Mouse (Mus musculus) lung, adult 2 months (tissue): ENCODE results near the gene Pgs1. TPM values are rescaled to one million over a fixed set of nuclear protein-coding genes. Genes with fewer than 3 reads are reported as not detected.

Source experiments
- DNase-seq: peaks from one replicate; pipeline ENCODE4 v3.0.0; 2022
- H3K4me1 ChIP-seq: fragments of 200-500 bp; 2 replicates; pipeline ENCODE4 v1.6.1; 2011; ENCODE audit warnings: low read length; ENCODE audit not compliant: control insufficient read depth, insufficient read depth
- H3K4me3 ChIP-seq: fragments of 200-500 bp; replicated peaks from 2 replicates; pipeline ENCODE3; 2011; ENCODE audit warnings: low read depth, mild to moderate bottlenecking, control low read depth, low read length; ENCODE audit errors: extremely low read depth
- CTCF ChIP-seq: fragments of 200-500 bp; IDR thresholded peaks from 2 replicates; pipeline ENCODE4 v1.5.1; 2011; ENCODE audit warnings: mild to moderate bottlenecking, low read length, control low read depth; ENCODE audit not compliant: insufficient read depth
- POLR2A ChIP-seq: fragments of 200-500 bp; IDR thresholded peaks from 2 replicates; pipeline ENCODE4 v1.6.1; 2011; ENCODE audit warnings: low read depth, mild to moderate bottlenecking, control low read depth, low read length, borderline replicate concordance; ENCODE audit errors: extremely low read depth
- WGBS: fragments of 180-500 bp; shearing (Covaris S2); methylation state at CpG from one replicate; pipeline ENCODE4 v1.1.7; 2018; 5-methylcytosine and 5-hydroxymethylcytosine counted together
- polyA plus RNA-seq: library from polyadenylated mRNA; depleted of rRNA; stranded (reverse); fragments of >200 nt; gene quantifications from 2 replicates; pipeline ENCODE4 v1.2.3, GENCODE M21; 2012

The Pgs1 gene
- polyA plus RNA-seq, 1 experiment = 83.2 TPM

DNA sequence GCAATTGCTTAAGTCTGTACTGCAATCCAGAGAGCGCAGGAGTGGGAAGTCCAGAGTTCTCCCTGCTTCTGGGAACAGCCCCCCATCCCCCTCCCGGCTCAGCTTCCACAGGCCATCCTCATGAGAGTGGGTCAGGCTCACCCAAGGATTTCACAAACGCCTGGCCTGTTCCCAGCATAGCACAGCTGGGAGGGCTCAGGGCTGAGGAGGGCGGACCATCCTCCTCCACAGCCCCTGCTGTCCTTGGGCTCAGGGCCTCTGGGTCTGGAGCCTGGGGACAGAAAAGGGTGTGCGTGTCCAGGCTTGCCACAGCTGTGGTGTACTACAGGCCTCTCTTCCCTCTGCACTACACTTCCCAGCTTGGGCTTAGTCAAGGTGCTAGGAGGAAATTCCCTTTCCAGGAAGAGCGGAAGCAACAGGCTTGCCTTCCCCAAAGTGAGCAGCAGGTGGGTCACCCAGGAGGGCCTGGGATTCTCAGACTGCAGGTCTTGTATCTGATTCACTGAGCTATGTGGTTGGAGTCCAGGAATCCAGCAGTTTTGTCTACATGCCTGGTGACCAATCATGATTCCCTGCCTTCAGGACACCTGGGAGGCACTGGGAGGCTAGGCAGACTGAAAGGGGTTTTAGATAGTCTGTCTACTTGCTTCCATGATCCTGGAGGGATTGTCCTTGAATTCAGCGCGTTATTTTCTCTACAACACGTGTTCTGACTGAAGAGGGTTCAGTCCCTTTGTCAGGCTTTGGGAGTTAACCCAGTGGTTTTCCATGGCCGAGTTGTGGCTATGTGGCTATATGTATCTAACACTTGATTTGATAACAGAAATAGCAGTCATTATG lies 23.6 kb upstream of the Pgs1 start:
- 33% methylated on average over 10 of the region's 10 CpGs for WGBS

DNA sequence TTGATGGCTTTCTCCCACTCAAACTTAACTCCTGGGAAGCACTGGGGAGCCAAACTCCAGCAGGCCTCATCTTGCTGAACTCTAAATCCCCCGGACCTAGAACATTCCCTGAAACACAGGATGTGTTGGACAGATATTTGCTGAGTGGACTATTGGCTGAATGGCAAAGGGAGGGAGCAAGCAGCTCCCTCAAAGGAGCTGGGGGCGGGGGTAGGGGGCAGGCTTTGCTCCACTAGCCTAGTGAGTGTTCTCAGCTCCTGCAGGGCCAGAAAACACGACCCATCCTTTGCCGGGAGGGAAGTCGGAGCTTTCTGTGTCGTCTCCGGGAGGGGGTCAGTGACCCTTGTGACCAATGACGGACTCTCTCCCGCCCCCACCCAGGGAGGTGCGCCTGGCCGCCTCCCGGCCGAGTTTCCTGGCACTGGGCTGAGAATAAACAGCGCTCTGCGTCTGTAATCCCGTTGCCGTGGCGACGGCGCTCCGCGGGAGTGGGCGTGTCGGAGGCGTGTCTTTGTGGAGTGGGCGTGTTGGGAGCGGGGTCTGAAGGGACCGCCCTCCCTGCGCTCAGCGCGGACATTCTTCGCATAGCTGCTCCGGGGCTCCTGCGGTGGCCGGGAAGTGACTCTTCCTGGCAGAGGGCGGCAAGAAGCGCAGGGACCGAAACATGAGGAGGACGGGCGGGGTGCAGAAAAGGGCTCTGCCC lies 22.9 kb upstream of the Pgs1 start:
- no peak for TF ChIP-seq CTCF
- TF ChIP-seq POLR2A = peak; percentile 73; the same call in 1 of the 2 replicates
- peak; percentile 100 for DNase-seq
- WGBS = under 1% methylated on average over 40 of the region's 40 CpGs
- Histone ChIP-seq H3K4me1 (peaks cover 49% of the 10 kb centered on the region), H3K4me3 (peak overlapping the region; percentile 42)

More for the DNA sequence above, 23.6 kb upstream of the Pgs1 start:
- peaks cover 52% of the 10 kb centered on the region for H3K4me1 ChIP-seq
- TF ChIP-seq CTCF (no peak), POLR2A (no peak)
- H3K4me3 ChIP-seq = no peak overlapping the region
- DNase-seq = peak; percentile 73

DNA sequence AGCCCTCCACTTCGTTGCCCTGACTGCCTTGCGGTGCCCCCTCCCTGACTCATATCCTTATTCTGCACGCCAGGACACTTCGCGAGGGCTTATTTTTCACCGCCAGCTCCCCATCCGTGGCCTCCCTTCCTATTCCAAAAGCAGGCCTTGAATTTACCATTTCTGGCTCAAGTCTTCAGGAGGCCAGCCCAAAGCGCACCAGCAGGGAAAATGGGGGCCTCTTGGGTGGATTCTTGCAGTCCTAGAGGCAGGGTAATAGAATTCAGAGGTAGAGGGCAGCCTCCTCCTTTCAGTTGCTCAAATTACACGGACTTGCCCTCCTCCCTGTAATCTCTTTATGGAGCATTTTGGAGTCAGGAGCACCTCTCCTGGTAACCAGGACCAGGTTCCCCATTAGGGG lies 22.2 kb upstream of the Pgs1 start:
- no peak for DNase-seq
- no peak for TF ChIP-seq POLR2A
- no peak for TF ChIP-seq CTCF
- H3K4me3 ChIP-seq = peak overlapping the region; percentile 42
- WGBS = 7% methylated on average over 9 of the region's 9 CpGs
- peaks cover 46% of the 10 kb centered on the region for H3K4me1 ChIP-seq

DNA sequence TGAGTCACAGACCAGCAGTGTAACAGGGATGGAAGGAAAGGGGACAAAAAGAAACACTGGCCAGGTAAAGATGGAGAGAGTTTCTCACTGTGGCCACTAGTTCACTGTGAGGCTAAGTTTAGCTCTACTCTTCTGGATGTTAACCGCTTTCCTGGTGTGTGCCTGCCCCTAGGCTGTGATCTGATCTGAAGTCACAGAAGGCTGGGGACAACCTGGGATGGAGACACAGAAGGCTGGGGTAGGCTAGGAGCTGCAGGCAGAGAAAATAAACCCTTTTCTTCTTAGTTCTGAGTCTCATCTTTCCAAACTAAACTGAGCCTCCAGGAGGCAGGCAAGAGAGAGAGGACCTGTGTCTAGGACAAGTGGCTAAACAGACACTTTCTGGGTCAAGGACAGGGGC lies 21.8 kb upstream of the Pgs1 start:
- no peak for TF ChIP-seq CTCF
- no peak for TF ChIP-seq POLR2A
- DNase-seq = no peak
- Histone ChIP-seq H3K4me3 (no peak overlapping the region), H3K4me1 (peaks cover 46% of the 10 kb centered on the region)
- 55% methylated on average over 1 of the region's 1 CpGs for whole genome bisulfite sequencing

DNA sequence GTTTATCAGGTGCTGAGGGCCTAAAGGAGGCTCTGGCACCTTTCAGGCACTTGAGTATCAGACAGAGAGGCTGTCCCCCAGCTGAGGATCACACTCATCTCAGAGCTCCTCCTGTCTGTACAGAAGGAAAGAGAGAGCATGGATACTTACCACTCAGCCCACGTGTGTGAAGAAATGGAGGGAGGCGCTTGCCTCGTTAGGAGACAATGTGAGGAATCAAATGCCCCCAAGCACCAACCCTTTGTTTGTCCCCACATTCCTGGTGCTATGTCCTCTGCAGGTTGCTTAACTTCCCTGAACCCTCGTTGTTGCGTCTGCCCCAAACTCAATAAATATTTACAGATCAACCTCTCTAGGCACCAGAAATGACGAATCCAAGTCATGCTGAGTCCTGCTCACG lies 21.0 kb upstream of the Pgs1 start:
- peaks cover 43% of the 10 kb centered on the region for H3K4me1 ChIP-seq
- WGBS = 42% methylated on average over 7 of the region's 7 CpGs

DNA sequence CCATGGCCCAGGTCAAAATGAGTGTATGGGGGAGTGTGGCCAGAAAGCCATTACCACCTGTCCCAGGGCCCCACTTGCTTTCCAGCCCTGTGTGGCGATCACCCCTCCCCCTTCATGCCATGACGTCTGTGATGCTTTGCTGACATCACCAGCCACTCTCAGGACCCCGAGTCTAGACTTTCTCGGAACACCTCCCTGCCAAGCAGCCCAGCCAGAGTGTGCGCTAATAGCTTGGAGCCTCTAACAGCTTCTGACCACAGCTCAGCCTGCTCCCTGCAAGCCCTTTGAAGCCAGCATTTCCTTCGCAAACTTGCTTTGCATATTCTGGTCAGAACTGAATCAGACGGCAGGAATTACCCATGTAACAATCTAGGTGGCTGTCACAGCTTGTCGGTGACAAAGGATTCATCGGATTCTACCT lies 20.5 kb upstream of the Pgs1 start:
- 41% methylated on average over 9 of the region's 9 CpGs for WGBS
- no peak for DNase-seq
- H3K4me3 ChIP-seq = no peak overlapping the region
- TF ChIP-seq POLR2A (0 out of 2 replicates have a peak, but pooled peaks have one; percentile 31), CTCF (no peak)
- peaks cover 41% of the 10 kb centered on the region for H3K4me1 ChIP-seq

More for the DNA sequence above, 21.0 kb upstream of the Pgs1 start:
- TF ChIP-seq CTCF (no peak), POLR2A (no peak)
- H3K4me3 ChIP-seq = no peak overlapping the region
- no peak for DNase-seq

DNA sequence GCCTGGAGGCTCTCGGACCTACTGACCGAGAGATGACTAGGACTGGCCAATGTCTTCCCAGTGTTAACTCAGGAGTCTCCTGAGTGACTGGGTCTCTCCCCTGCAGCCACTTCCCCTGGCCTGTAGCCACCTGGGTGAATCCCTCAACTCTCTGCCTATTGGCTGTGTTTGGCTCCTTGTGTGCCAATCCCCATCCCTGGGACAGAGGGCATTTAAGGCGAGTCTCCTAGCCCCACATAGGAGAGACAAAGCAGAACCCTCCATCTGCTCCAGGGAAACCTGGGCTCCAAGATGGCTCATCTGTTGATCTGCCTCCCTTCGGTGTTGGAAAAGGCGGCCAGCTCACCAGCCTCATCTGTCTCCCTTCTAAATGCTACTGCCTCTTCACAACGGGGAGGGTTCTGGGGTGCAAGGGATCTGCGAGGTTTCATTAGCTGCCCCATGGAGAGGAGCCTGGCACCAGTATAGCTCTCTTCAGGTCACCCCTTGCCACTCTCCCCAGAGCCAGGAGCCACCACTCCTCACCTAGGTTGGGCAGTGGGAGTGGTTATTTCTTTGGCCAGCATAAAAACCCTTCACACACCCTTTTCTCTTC lies 19.5 kb upstream of the Pgs1 start:
- WGBS = 76% methylated on average over 7 of the region's 7 CpGs
- DNase-seq = no peak
- peaks cover 41% of the 10 kb centered on the region for H3K4me1 ChIP-seq
- TF ChIP-seq POLR2A (no peak), CTCF (no peak)
- no peak overlapping the region for H3K4me3 ChIP-seq

DNA sequence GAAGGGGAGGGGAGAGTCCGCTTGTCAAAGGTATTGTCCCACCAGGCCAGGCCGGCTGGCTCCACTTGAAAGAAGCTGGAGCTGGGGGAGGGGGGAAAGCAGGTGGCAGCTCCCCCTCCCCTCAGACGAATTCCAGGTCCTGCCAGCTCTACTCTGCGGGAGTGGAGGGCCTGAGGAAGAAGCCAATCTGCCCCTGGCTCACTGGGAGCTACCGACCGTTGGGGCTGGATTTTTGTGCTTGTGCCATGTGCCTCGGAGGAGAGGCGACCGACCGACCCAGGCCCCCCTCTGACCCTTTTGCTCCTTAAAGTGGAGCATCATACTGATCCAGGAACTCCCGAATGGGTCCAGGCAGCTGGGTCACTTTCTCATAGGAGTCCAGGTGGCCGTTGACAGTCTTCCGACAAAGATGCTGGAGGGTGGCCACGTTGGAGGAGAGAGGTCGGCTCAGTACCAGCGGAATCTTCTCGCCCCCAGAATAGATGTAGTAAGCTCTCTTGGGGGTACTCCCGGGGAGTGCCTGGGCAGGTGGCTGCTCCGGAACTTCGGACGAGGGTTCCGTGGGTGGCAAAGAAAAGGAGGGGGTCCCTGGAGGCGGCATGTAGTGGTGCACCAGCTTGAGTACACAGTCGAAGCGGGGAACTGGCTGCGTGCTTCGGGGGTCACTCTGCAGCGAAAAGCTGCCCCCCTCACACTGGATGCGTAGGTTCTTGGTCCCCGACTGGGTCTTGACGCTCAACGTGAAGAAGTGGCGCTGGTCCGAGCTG lies 18.7 kb upstream of the Pgs1 start:
- H3K4me1 ChIP-seq = peaks cover 35% of the 10 kb centered on the region
- TF ChIP-seq CTCF (no peak), POLR2A (0 out of 2 replicates have a peak, but pooled peaks have one; percentile 15)
- 35% methylated on average over 34 of the region's 34 CpGs for WGBS

DNA sequence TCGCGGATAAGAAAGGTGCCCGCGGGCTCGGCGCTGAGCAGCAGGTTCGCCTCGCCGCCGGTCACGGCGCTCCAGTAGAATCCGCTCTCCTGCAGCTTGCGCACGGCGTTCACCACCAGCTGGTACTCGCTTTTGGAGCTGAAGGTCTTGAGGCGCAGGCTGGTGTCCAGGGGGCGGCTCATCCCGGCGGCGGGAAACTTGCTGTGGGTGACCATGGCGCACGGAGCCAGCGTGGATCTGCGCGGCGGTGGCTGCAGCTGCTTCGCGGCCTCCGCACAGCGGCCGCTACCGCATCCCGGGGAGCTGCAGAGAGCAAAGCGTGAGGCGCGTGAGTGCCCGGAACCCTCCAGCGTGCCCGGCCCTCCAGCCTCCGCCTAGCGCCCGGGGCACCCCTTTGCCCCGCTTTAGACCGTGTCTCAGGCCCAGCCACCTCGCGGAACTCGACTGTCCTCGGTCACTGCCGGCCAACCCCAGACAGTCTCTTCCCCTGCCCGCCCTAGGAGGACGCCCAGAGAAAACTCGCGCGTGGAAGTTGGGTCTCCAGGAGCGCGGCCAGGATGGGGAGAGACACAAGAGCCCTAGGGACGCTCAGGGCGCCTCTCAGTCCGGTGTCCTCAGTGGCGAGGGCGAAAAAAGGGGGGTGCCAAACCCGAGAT lies 17.9 kb upstream of the Pgs1 start:
- Histone ChIP-seq H3K4me3 (peak overlapping the region; percentile 92), H3K4me1 (peaks cover 28% of the 10 kb centered on the region)
- under 1% methylated on average over 64 of the region's 64 CpGs for WGBS
- DNase-seq = peak; percentile 74
- TF ChIP-seq CTCF (no peak), POLR2A (0 out of 2 replicates have a peak, but pooled peaks have one; percentile 19)

More for the DNA sequence above, 18.7 kb upstream of the Pgs1 start:
- peak overlapping the region; percentile 92 for H3K4me3 ChIP-seq
- no peak for DNase-seq
